Mouse (Mus musculus) liver, embryonic 15.5 days (tissue): ENCODE results near the gene Abr. TPM values are rescaled to one million over a fixed set of nuclear protein-coding genes. Genes with fewer than 3 reads are reported as not detected.

ENCODE experiments used
- ATAC-seq: fragments of 200-750 bp; cut with Nextera tagmentation; 2 replicates; pipeline ENCODE4 v1.8.0; 2017; ENCODE audit warnings: moderate number of reproducible peaks, mild to moderate bottlenecking, moderate library complexity; ENCODE audit not compliant: insufficient read depth
- H3K27ac ChIP-seq: fragments of 300-500 bp; sonication (generic); replicated peaks from 2 replicates; pipeline ENCODE4 v1.5.1; 2015; ENCODE audit warnings: mild to moderate bottlenecking, inconsistent platforms
- H3K27me3 ChIP-seq: fragments of 300-500 bp; sonication (generic); 2 replicates; pipeline ENCODE4 v1.6.1; 2015; ENCODE audit warnings: mild to moderate bottlenecking, inconsistent platforms
- H3K36me3 ChIP-seq: fragments of 300-500 bp; sonication (generic); replicated peaks from 2 replicates; pipeline ENCODE4 v1.6.1; 2015; ENCODE audit warnings: moderate library complexity, mild to moderate bottlenecking, inconsistent platforms
- H3K4me1 ChIP-seq: fragments of 300-500 bp; sonication (generic); replicated peaks from 2 replicates; pipeline ENCODE4 v1.6.1; 2015; ENCODE audit warnings: inconsistent platforms
- H3K4me2 ChIP-seq: fragments of 300-500 bp; sonication (generic); 2 replicates; pipeline ENCODE4 v1.6.1; 2015; ENCODE audit warnings: moderate library complexity, mild to moderate bottlenecking, inconsistent platforms
- H3K4me3 ChIP-seq: fragments of 300-500 bp; sonication (generic); replicated peaks from 2 replicates; pipeline ENCODE4 v1.5.1; 2015; ENCODE audit warnings: mild to moderate bottlenecking, inconsistent platforms
- H3K9ac ChIP-seq: fragments of 300-500 bp; sonication (generic); 2 replicates; pipeline ENCODE4 v1.6.1; 2015; ENCODE audit warnings: moderate library complexity, mild to moderate bottlenecking, inconsistent platforms
- H3K9me3 ChIP-seq: fragments of 300-500 bp; sonication (generic); replicated peaks from 2 replicates; pipeline ENCODE4 v1.6.1; 2016; ENCODE audit warnings: inconsistent platforms
- WGBS: fragments of 180-500 bp; shearing (Covaris S2); methylation state at CpG from one replicate; pipeline ENCODE4 v1.1.7; 2015; ENCODE audit warnings: mixed read lengths; ENCODE audit not compliant: insufficient replicate concordance; 5-methylcytosine and 5-hydroxymethylcytosine counted together
- polyA plus RNA-seq: library from polyadenylated mRNA; unstranded; fragments of >200 nt; fragmentation: Nextera tagmentation; extraction: Ambion mirVana; gene quantifications from 2 replicates; pipeline ENCODE4 v1.2.1, GENCODE M21; 2015

Abr gene
- polyA plus RNA-seq, 1 experiment from 2014 or later, result 4.3 TPM

- Histone ChIP-seq H3K9me3 (no peaks in the 10 kb centered on the region), H3K9ac (no peak overlapping the region), H3K27ac (no peak overlapping the region), H3K4me3 (no peak overlapping the region), H3K4me2 (no peak overlapping the region), H3K4me1 (0 out of 2 replicates have a peak, but pooled peaks cover 4% of the 10 kb centered on the region), H3K27me3 (peaks cover 32% of the 10 kb centered on the region), H3K36me3 (no peaks in the 10 kb centered on the region)
- ATAC-seq, result no peak
- 44% methylated on average over 3 of the region's 3 CpGs for WGBS
Observed at GRCm38 (mm10) chr11:76566081-76566480, 56.0 kb downstream of the Abr start.

DNA sequence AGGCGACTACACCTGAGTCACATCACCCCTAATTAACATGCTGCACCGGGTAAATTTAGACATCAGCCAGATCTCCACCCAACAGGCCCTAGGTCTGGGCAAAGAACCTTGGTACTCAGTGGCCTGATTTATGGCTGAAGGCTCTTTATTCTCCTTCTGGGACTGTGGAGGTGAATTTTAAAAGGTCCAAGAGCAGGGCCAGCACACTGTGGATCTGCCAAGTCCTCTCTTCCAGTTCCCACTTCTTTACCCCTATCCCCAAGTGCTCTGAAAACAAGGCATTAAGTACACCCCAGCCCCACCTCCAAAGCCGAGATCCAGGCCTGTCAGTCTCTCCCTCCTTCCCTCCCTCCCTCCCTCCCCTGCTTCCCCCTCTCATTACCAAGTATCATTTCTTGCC, 59.5 kb downstream of the Abr start:
- no peaks in the 10 kb centered on the region for H3K36me3 ChIP-seq
- no peak overlapping the region for H3K9ac ChIP-seq
- no peaks in the 10 kb centered on the region for H3K9me3 ChIP-seq
- H3K27me3 ChIP-seq, result no peaks in the 10 kb centered on the region; the same call in 1 of the 2 replicates
- no peak for ATAC-seq
- H3K4me1 ChIP-seq, result no peaks in the 10 kb centered on the region
- WGBS, result 40% methylated on average over 3 of the region's 3 CpGs
- H3K4me3 ChIP-seq, result no peak overlapping the region
- no peak overlapping the region for H3K4me2 ChIP-seq
- no peak overlapping the region for H3K27ac ChIP-seq

DNA sequence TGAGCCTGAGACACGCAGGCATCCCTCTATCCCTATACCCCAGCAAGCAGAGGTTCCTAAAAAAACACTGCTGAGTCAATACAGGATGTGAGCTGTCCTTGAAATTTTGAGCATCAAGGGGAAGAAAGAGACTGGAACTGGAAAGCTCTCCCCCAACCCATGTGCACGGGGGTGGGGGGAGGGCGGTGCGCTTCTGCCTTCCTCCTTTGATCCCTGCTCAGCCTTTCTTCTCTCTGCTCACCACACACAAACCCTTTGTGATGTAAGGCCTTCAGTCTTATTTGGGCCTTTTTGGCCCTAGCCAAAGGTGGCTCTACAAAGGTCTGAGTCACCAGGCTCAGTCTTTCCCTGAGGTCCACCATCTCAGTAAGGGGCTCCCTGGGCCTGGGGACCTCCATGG, 59.9 kb downstream of the Abr start:
- H3K9ac ChIP-seq, result no peak overlapping the region
- no peak overlapping the region for H3K27ac ChIP-seq
- H3K4me3 ChIP-seq, result no peak overlapping the region
- H3K36me3 ChIP-seq, result no peaks in the 10 kb centered on the region
- no peak overlapping the region for H3K4me2 ChIP-seq
- ATAC-seq, result no peak
- no peaks in the 10 kb centered on the region for H3K9me3 ChIP-seq
- H3K27me3 ChIP-seq, result no peaks in the 10 kb centered on the region; the same call in 1 of the 2 replicates
- 51% methylated on average over 4 of the region's 4 CpGs for WGBS
- H3K4me1 ChIP-seq, result no peaks in the 10 kb centered on the region

- no peak overlapping the region for H3K4me3 ChIP-seq
- H3K36me3 ChIP-seq, result no peaks in the 10 kb centered on the region
- no peak overlapping the region for H3K4me2 ChIP-seq
- no peaks in the 10 kb centered on the region for H3K27me3 ChIP-seq
- H3K9ac ChIP-seq, result no peak overlapping the region
- no peaks in the 10 kb centered on the region for H3K4me1 ChIP-seq
- no peak for ATAC-seq
- H3K9me3 ChIP-seq, result no peaks in the 10 kb centered on the region
- 52% methylated on average over 4 of the region's 4 CpGs for WGBS
- no peak overlapping the region for H3K27ac ChIP-seq
Observed at GRCm38 (mm10) chr11:76557837-76558236, 64.3 kb downstream of the Abr start.

DNA sequence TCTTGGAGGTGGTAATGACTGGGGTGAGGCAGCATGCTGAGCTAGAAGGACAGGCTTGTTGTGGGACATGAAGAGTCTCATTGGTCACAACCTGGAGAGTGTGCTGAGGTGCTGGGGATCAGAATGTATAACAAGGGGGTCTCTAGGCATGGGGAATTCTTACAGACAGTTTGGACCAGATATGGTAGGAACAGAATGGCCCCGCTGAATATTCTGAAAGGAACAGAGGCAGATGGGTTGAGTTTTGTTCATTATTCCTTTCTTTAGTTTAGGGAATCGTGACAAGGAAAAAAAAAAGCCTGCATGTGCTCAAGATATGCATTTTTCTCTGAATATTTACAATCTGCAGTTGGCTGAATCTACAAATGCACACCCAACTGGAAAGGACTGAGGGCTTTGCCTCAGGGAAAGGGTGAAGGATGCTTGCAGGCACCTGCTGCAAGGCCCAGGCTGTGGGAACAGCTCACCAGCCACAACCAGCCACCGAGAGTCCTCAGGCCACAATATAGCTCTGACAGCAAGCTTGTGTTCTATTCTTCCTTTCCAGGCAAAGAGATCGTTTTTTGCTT, 73.9 kb downstream of the Abr start:
- Histone ChIP-seq H3K36me3 (no peaks in the 10 kb centered on the region), H3K27me3 (no peaks in the 10 kb centered on the region), H3K27ac (no peak overlapping the region), H3K4me3 (no peak overlapping the region), H3K4me1 (no peaks in the 10 kb centered on the region), H3K9me3 (no peaks in the 10 kb centered on the region), H3K9ac (no peak overlapping the region), H3K4me2 (no peak overlapping the region)
- no peak for ATAC-seq
- 66% methylated on average over 4 of the region's 4 CpGs for WGBS

- Histone ChIP-seq H3K27ac (no peak overlapping the region), H3K4me3 (no peak overlapping the region), H3K27me3 (no peaks in the 10 kb centered on the region), H3K9ac (no peak overlapping the region), H3K36me3 (no peaks in the 10 kb centered on the region), H3K4me1 (no peaks in the 10 kb centered on the region), H3K9me3 (no peaks in the 10 kb centered on the region), H3K4me2 (no peak overlapping the region)
- ATAC-seq, result no peak
- WGBS, result 49% methylated on average over 5 of the region's 5 CpGs
Observed at GRCm38 (mm10) chr11:76547420-76547819, 74.7 kb downstream of the Abr start.

GRCm38 (mm10) chr11:76546431-76546830, 75.7 kb downstream of the Abr start:
- no peak overlapping the region for H3K4me2 ChIP-seq
- no peak for ATAC-seq
- no peak overlapping the region for H3K27ac ChIP-seq
- no peaks in the 10 kb centered on the region for H3K9me3 ChIP-seq
- WGBS, result 66% methylated on average over 4 of the region's 4 CpGs
- H3K27me3 ChIP-seq, result no peaks in the 10 kb centered on the region
- H3K9ac ChIP-seq, result no peak overlapping the region
- no peaks in the 10 kb centered on the region for H3K36me3 ChIP-seq
- H3K4me3 ChIP-seq, result no peak overlapping the region
- H3K4me1 ChIP-seq, result no peaks in the 10 kb centered on the region

GRCm38 (mm10) chr11:76543300-76543699, 78.8 kb downstream of the Abr start:
- Histone ChIP-seq H3K4me1 (no peaks in the 10 kb centered on the region), H3K4me2 (no peak overlapping the region), H3K27me3 (no peaks in the 10 kb centered on the region), H3K36me3 (no peaks in the 10 kb centered on the region), H3K4me3 (no peak overlapping the region), H3K27ac (no peak overlapping the region), H3K9me3 (no peaks in the 10 kb centered on the region), H3K9ac (no peak overlapping the region)
- ATAC-seq, result no peak
- WGBS, result 77% methylated on average over 5 of the region's 5 CpGs

DNA sequence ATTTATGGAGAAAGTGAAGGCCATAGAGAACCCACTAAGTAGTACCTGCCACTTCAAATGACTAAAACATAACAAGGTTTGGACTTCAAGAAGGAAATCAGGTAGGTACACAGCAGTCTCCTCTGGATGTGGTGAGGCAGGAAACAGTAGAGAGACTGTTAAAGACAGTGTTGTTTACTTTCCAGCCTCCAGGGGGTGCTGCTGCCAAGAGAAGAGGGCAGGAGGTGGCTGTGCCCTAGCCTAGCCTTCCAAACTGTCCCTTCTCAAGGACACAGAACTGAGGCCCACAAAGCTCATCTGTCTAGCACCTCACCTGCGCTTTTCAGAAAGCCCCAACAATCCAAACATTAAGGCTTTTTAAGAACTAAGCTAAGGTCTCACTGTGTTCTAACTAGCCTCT, 81.1 kb downstream of the Abr start:
- 11% methylated on average over 1 of the region's 1 CpGs for WGBS
- no peak overlapping the region for H3K9ac ChIP-seq
- no peak for ATAC-seq
- no peaks in the 10 kb centered on the region for H3K36me3 ChIP-seq
- no peak overlapping the region for H3K4me2 ChIP-seq
- no peak overlapping the region for H3K27ac ChIP-seq
- H3K4me1 ChIP-seq, result no peaks in the 10 kb centered on the region
- no peak overlapping the region for H3K4me3 ChIP-seq
- H3K9me3 ChIP-seq, result no peaks in the 10 kb centered on the region
- no peaks in the 10 kb centered on the region for H3K27me3 ChIP-seq

DNA sequence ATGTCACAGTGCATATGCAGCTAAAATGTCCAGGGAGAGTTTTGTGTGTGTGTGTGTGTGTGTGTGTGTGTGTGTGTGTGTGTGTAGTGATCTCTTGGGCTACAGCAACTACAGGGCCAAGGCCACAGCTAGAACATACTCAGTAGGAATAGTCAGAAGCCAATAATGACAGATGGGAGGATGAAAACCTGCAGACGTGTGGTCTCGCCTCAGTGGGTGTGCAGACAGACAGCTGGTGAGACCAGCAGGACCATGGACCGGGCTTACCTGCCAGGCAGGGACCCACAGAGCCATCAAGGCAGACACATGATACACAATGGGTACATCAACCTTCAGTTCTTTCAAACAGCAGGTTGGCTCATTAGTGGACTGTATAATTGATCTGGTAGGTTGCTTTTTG, 84.7 kb downstream of the Abr start:
- Histone ChIP-seq H3K9ac (no peak overlapping the region), H3K27ac (no peak overlapping the region), H3K36me3 (no peaks in the 10 kb centered on the region), H3K4me1 (no peaks in the 10 kb centered on the region), H3K27me3 (no peaks in the 10 kb centered on the region), H3K4me2 (no peak overlapping the region), H3K4me3 (no peak overlapping the region), H3K9me3 (no peaks in the 10 kb centered on the region)
- ATAC-seq, result no peak
- 67% methylated on average over 3 of the region's 3 CpGs for WGBS

DNA sequence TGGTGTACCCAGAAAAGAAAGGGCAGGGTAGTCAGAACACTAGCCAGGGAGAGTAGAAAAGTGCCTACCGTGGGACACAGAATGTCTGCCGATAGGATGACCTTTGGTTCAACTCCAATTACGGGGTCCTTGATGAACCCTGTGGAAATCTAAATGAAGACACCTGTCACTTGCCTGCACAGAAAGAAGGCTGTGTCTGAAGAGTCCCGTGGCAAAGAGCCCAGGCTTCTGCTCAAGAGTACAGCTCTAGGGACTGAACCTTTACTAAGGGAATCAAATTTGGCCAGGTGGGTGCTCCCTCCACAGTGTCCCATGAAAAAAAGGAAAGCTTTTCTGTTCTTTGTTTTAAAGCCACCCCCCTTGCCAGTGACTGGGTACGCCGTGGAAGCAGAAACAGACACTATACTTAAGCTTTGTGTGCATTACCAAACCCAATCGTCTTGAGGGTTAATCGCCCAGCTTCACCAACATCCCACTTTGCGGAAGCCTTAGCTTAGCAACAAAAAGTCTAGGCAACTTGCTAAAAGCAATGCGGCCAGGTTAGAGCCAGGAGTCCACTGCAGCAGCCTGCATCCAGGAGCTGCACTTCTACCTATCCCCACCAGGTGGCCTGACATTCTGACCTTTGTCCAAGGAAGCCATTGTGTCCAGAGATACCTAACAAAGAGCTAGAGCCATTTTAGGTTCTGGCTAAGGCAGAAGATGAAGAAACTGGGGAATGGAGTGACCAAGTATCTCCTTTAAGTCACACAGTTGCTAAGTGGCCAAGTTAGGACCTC, 85.3 kb downstream of the Abr start:
- WGBS, result 55% methylated on average over 10 of the region's 10 CpGs

GRCm38 (mm10) chr11:76532001-76532400, 90.1 kb downstream of the Abr start:
- H3K4me3 ChIP-seq, result no peak overlapping the region
- H3K27me3 ChIP-seq, result no peaks in the 10 kb centered on the region
- no peaks in the 10 kb centered on the region for H3K9me3 ChIP-seq
- no peaks in the 10 kb centered on the region for H3K36me3 ChIP-seq
- no peak for ATAC-seq
- H3K27ac ChIP-seq, result no peak overlapping the region
- H3K4me2 ChIP-seq, result no peak overlapping the region
- no peaks in the 10 kb centered on the region for H3K4me1 ChIP-seq
- no peak overlapping the region for H3K9ac ChIP-seq
- 70% methylated on average over 7 of the region's 7 CpGs for WGBS

More for the DNA sequence above, 85.3 kb downstream of the Abr start:
- Histone ChIP-seq H3K4me1 (no peaks in the 10 kb centered on the region), H3K36me3 (no peaks in the 10 kb centered on the region), H3K4me2 (no peak overlapping the region), H3K4me3 (no peak overlapping the region), H3K27ac (no peak overlapping the region), H3K9me3 (no peaks in the 10 kb centered on the region), H3K9ac (no peak overlapping the region), H3K27me3 (no peaks in the 10 kb centered on the region)
- no peak for ATAC-seq
